In genomic region chr13:58065316-58065715, GRCm38 (mm10) we compare ENCODE assay signal across 12 mouse cellular contexts. TPM values are rescaled to one million over a fixed set of nuclear protein-coding genes. Genes with fewer than 3 reads are reported as not detected.
A peak's percentile ranks its signal among the peaks of the same experiment; 100 is the strongest.
DNase-seq lines count a peak whose midpoint lies in the region; ATAC-seq and TF ChIP-seq lines count a peak whose summit lies in the region.
"Had no signal": no experiment of that assay in that cellular context is flagged by ENCODE, and none has a peak within 500 bp of the region (broad histone marks: within the 10 kb centered on the region; RNA-seq: fewer than 3 reads in every experiment).

No protein-coding gene starts in this region.

- 57% methylated on average over 5 of the region's 5 CpGs for WGBS in lung, adult 2 months
- WGBS in embryonic facial prominence, embryonic 14.5 days, result 78% methylated on average over 5 of the region's 5 CpGs
- WGBS in limb, embryonic 10.5 days, result 71% methylated on average over 5 of the region's 5 CpGs

- 0 out of 2 replicates have a peak, but pooled peaks cover 6% of the 10 kb centered on the region for H3K36me3 ChIP-seq in embryonic facial prominence, embryonic 14.5 days (ENCODE audit: control insufficient read depth, insufficient read depth, low read length)
- peaks cover 10% of the 10 kb centered on the region for H3K36me3 ChIP-seq in limb, embryonic 10.5 days
- H3K36me3 ChIP-seq: forebrain, embryonic 15.5 days had no signal

- no peak for ATAC-seq in embryonic facial prominence, embryonic 14.5 days (ENCODE audit: low read depth)
- ATAC-seq in megakaryocyte progenitor cell, adult 5-6 weeks (replicated peaks; ENCODE audit: poor library complexity), result no peak
- ATAC-seq: forebrain, embryonic 15.5 days; midbrain, embryonic 15.5 days; Patski had no signal

- H3K4me1 ChIP-seq in lung, adult 2 months (ENCODE audit: control insufficient read depth, insufficient read depth, low read length), result peaks cover 10% of the 10 kb centered on the region
- H3K4me1 ChIP-seq in embryonic facial prominence, embryonic 14.5 days (ENCODE audit: control insufficient read depth, insufficient read depth, low read length), result peaks cover 19% of the 10 kb centered on the region
- H3K4me1 ChIP-seq in limb, embryonic 10.5 days, result peaks cover 79% of the 10 kb centered on the region

- no peak overlapping the region for H3K4me2 ChIP-seq in embryonic facial prominence, embryonic 14.5 days (ENCODE audit: low read depth, low read length)
- H3K4me2 ChIP-seq: forebrain, embryonic 15.5 days; liver, embryonic 13.5 days; midbrain, embryonic 15.5 days had no signal

- no peak overlapping the region for H3K9ac ChIP-seq in embryonic facial prominence, embryonic 14.5 days (ENCODE audit: low read depth, low read length)
- H3K9ac ChIP-seq: forebrain, embryonic 15.5 days; liver, embryonic 13.5 days; midbrain, embryonic 15.5 days had no signal

- no peak for TF ChIP-seq CTCF in lung, adult 2 months (IDR thresholded peaks at IDR 0.05; ENCODE audit: insufficient read depth, low read length)

- H3K4me3 ChIP-seq in lung, adult 2 months (replicated peaks; ENCODE audit: extremely low read depth, low read depth, low read length), result no peak overlapping the region
- H3K4me3 ChIP-seq in embryonic facial prominence, embryonic 14.5 days (ENCODE audit: low read depth, low read length), result no peak overlapping the region
- H3K4me3 ChIP-seq in limb, embryonic 10.5 days, result no peak overlapping the region
- H3K4me3 ChIP-seq: forebrain, embryonic 15.5 days; liver, embryonic 13.5 days; midbrain, embryonic 15.5 days had no signal

- H3K27ac ChIP-seq in embryonic facial prominence, embryonic 14.5 days (replicated peaks; ENCODE audit: low read depth, low read length), result no peak overlapping the region
- peak overlapping the region; percentile 85 for H3K27ac ChIP-seq in limb, embryonic 10.5 days
- H3K27ac ChIP-seq: forebrain, embryonic 15.5 days; liver, embryonic 13.5 days; midbrain, embryonic 15.5 days had no signal

- DNase-seq in gastrocnemius, adult 18-20 months (ENCODE audit: low spot score), result peak; percentile 15
- no peak for DNase-seq in gastrocnemius, postnatal 10 days
- DNase-seq in lung, adult 18-20 months, result peak; percentile 14 to 18
- DNase-seq in lung, adult 2 months, result no peak
- peak; percentile 28 for DNase-seq in embryonic facial prominence, embryonic 14.5 days (ENCODE audit: low spot score)
- no peak for DNase-seq in limb, embryonic 10.5 days (ENCODE audit: low spot score)
- no peak for DNase-seq in natural killer cell, adult 2 months (ENCODE audit: low spot score in 2 of 2)
- DNase-seq: liver, embryonic 13.5 days had no signal

- no peak for TF ChIP-seq POLR2A in lung, adult 2 months (IDR thresholded peaks at IDR 0.05; ENCODE audit: borderline replicate concordance, extremely low read depth, low read depth, low read length)

- no peaks in the 10 kb centered on the region for H3K27me3 ChIP-seq in embryonic facial prominence, embryonic 14.5 days (replicated peaks; ENCODE audit: control insufficient read depth, insufficient read depth, low read length)
- H3K27me3 ChIP-seq in limb, embryonic 10.5 days (ENCODE audit: low read depth, poor library complexity, severe bottlenecking), result no peaks in the 10 kb centered on the region
- H3K27me3 ChIP-seq: forebrain, embryonic 15.5 days; liver, embryonic 13.5 days; midbrain, embryonic 15.5 days; Patski had no signal

- no peaks in the 10 kb centered on the region for H3K9me3 ChIP-seq in embryonic facial prominence, embryonic 14.5 days (ENCODE audit: control insufficient read depth, low read length)
- no peaks in the 10 kb centered on the region for H3K9me3 ChIP-seq in limb, embryonic 10.5 days (replicated peaks)
- H3K9me3 ChIP-seq: forebrain, embryonic 15.5 days; liver, embryonic 13.5 days; midbrain, embryonic 15.5 days had no signal

RNA-seq across cellular contexts. Expression of gene Klhl3, which starts 48.1 kb away (rescaled TPM):
- total RNA-seq in gastrocnemius, adult 18-20 months (2021), result under 1 TPM; 0.26 to 0.78 TPM
- total RNA-seq in gastrocnemius, postnatal 10 days (2021), result 1 to 10 TPM; 1.4 TPM
- 1.8 TPM in 2 replicates for polyA plus RNA-seq in lung, adult 2 months (2012; rRNA removed)
- polyA plus RNA-seq in embryonic facial prominence, embryonic 14.5 days (2014; fragmentation: Nextera tagmentation; extraction: Ambion mirVana), result 3.2 and 3.4 TPM in 2 replicates
- 2.1 and 3.2 TPM in 2 replicates for polyA plus RNA-seq in limb, embryonic 10.5 days (2016; fragmentation: Nextera tagmentation; extraction: Ambion mirVana)
- 3.4 and 5.1 TPM in 2 replicates for total RNA-seq in megakaryocyte progenitor cell, adult 5-6 weeks (2015)
- 4.0 and 4.6 TPM in 2 replicates for total RNA-seq in megakaryocyte progenitor cell, adult 5-6 weeks (2017)

Comparison
In these comparisons a context has a peak if more than half of its experiments do, and no peak if none do; other contexts are left out.
1. DNase-seq: peak in gastrocnemius, adult 18-20 months (single experiment), lung, adult 18-20 months (2 of 2) and embryonic facial prominence, embryonic 14.5 days (single experiment); none in gastrocnemius, postnatal 10 days (single experiment), lung, adult 2 months (single experiment), limb, embryonic 10.5 days (single experiment) and natural killer cell, adult 2 months (0 of 2).